ENCODE assay signal across 28 mouse cellular contexts in the genomic region with DNA sequence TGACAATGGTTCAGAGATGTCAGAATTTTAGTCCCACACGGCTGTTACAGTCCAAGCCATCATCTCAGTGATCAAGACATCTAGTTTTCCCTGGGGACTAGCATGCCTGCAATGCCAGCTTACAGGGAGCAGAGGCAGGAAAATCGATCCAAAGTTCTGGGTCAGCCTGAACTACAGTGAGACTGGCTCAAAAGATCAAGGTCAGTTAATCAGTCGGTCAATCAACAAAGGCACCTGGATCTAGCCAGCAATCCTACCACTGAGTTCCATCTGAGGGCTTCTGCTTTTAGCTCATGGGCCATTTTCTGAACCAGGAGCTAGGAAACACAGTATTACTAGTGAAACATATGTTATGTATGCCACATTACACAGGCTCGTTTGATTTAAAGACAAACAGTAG. TPM values are rescaled to one million over a fixed set of nuclear protein-coding genes. Genes with fewer than 3 reads are reported as not detected.
"Had no signal": no experiment of that assay in that cellular context is flagged by ENCODE, and none has a peak within 500 bp of the region (broad histone marks: within the 10 kb centered on the region; RNA-seq: fewer than 3 reads in every experiment).

No protein-coding gene starts in this region.

- H3K9ac ChIP-seq: embryonic facial prominence, embryonic 12.5 days; embryonic facial prominence, embryonic 13.5 days; embryonic facial prominence, embryonic 15.5 days; forebrain, embryonic 12.5 days; forebrain, embryonic 13.5 days; forebrain, embryonic 15.5 days; forebrain, postnatal 0 days had no signal

- H3K4me3 ChIP-seq: embryonic facial prominence, embryonic 12.5 days; embryonic facial prominence, embryonic 13.5 days; embryonic facial prominence, embryonic 15.5 days; erythroblast, embryonic 14.5 days; forebrain, embryonic 10.5 days; forebrain, embryonic 12.5 days; forebrain, embryonic 13.5 days; forebrain, embryonic 15.5 days; gastrocnemius, adult 2 months had no signal

- H3K9me3 ChIP-seq: embryonic facial prominence, embryonic 12.5 days; embryonic facial prominence, embryonic 13.5 days; embryonic facial prominence, embryonic 15.5 days; forebrain, embryonic 10.5 days; forebrain, embryonic 12.5 days; forebrain, embryonic 13.5 days; forebrain, embryonic 15.5 days had no signal

- ATAC-seq: forebrain, embryonic 13.5 days; forebrain, embryonic 14.5 days; forebrain, embryonic 15.5 days; forebrain, embryonic 16.5 days; forebrain, postnatal 0 days had no signal

- H3K4me2 ChIP-seq: embryonic facial prominence, embryonic 12.5 days; embryonic facial prominence, embryonic 13.5 days; embryonic facial prominence, embryonic 15.5 days; forebrain, embryonic 12.5 days; forebrain, embryonic 13.5 days; forebrain, embryonic 15.5 days had no signal

- H3K27me3 ChIP-seq: embryonic facial prominence, embryonic 12.5 days; embryonic facial prominence, embryonic 13.5 days; embryonic facial prominence, embryonic 15.5 days; forebrain, embryonic 12.5 days; forebrain, embryonic 13.5 days; forebrain, embryonic 15.5 days had no signal

- H3K36me3 ChIP-seq: embryonic facial prominence, embryonic 12.5 days; embryonic facial prominence, embryonic 13.5 days; embryonic facial prominence, embryonic 15.5 days; forebrain, embryonic 10.5 days; forebrain, embryonic 12.5 days; forebrain, embryonic 15.5 days had no signal

- DNase-seq: cerebellum, adult 18-20 months; cerebellum, adult 2 months; cerebellum, adult 8-10 months; cerebellum, adult 9-10 months; cerebellum, adult 9-11 months; cerebellum, postnatal 10 days; cerebellum, postnatal 14 days; cerebellum, postnatal 25 days; cerebellum, postnatal 36 days; embryo, embryonic 11 days; forebrain, postnatal 0 days; gastrocnemius, adult 2 months; gastrocnemius, postnatal 10 days; gastrocnemius, postnatal 14 days; gastrocnemius, postnatal 25 days; gastrocnemius, postnatal 36 days; heart, adult 11 months; heart, adult 18-20 months had no signal

- H3K4me1 ChIP-seq: embryonic facial prominence, embryonic 12.5 days; embryonic facial prominence, embryonic 13.5 days; forebrain, embryonic 13.5 days had no signal

- H3K27ac ChIP-seq: embryonic facial prominence, embryonic 12.5 days; embryonic facial prominence, embryonic 13.5 days; embryonic facial prominence, embryonic 15.5 days; forebrain, embryonic 10.5 days; forebrain, embryonic 12.5 days; forebrain, embryonic 13.5 days; forebrain, embryonic 15.5 days; gastrocnemius, adult 2 months had no signal

RNA-seq across cellular contexts. Expression of gene Med12l, which starts 25.0 kb away (rescaled TPM):
- polyA plus RNA-seq: erythroblast, embryonic 14.5 days had no signal
